Mouse (Mus musculus) E14TG2a.4 (cell line): ENCODE measurements at regions not wholly inside any gene's neighbourhood (a gene's known extent, or its start where the extent isn't known, plus 50 kb on each side); places are given as distances from the start of the nearest gene placed in this dataset.

ENCODE experiments used
- H3K27me3 ChIP-seq: 2 replicates; pipeline ENCODE4 v1.6.1; 2014; ENCODE audit warnings: low read length, control low read depth; ENCODE audit not compliant: insufficient read depth
- H3K36me3 ChIP-seq: 2 replicates; pipeline ENCODE4 v1.6.1; 2014; ENCODE audit warnings: low read length, control low read depth; ENCODE audit not compliant: insufficient read depth
- H3K4me1 ChIP-seq: replicated peaks from 2 replicates; pipeline ENCODE4 v1.6.1; 2014; ENCODE audit warnings: low read depth, low read length, control low read depth
- H3K4me3 ChIP-seq: replicated peaks from 2 replicates; pipeline ENCODE4 v1.5.1; 2014; ENCODE audit warnings: mild to moderate bottlenecking, low read length
- H3K9me3 ChIP-seq: 2 replicates; pipeline ENCODE4 v1.6.1; 2014; ENCODE audit warnings: low read length, control low read depth
- CTCF ChIP-seq: conservative IDR thresholded peaks from 2 replicates; pipeline ENCODE4 v1.5.1; 2014; ENCODE audit warnings: low read length
- NANOG ChIP-seq: IDR thresholded peaks from 2 replicates; pipeline ENCODE4 v1.6.1; 2014; ENCODE audit warnings: borderline replicate concordance, low read length, mixed read lengths
- POU5F1 ChIP-seq: IDR thresholded peaks from 2 replicates; pipeline ENCODE4 v1.6.1; 2014; ENCODE audit warnings: low read length, borderline replicate concordance

- Histone ChIP-seq H3K4me3 (no peak overlapping the region), H3K4me1 (no peaks in the 10 kb centered on the region), H3K36me3 (no peaks in the 10 kb centered on the region), H3K9me3 (no peaks in the 10 kb centered on the region), H3K27me3 (no peaks in the 10 kb centered on the region)
- TF ChIP-seq NANOG (no peak), CTCF (no peak), POU5F1 (no peak)
Measured at GRCm38 (mm10) chr12:67326326-67326725, 104.0 kb upstream of the Mdga2 start.

- no peak for TF ChIP-seq CTCF
- no peak for TF ChIP-seq POU5F1
- no peak for TF ChIP-seq NANOG
- no peaks in the 10 kb centered on the region for H3K9me3 ChIP-seq
- no peaks in the 10 kb centered on the region for H3K36me3 ChIP-seq
- H3K27me3 ChIP-seq: no peaks in the 10 kb centered on the region
- no peaks in the 10 kb centered on the region for H3K4me1 ChIP-seq
- no peak overlapping the region for H3K4me3 ChIP-seq
Measured at GRCm38 (mm10) chr12:67325799-67326198, 103.5 kb upstream of the Mdga2 start.

GRCm38 (mm10) chr12:67325335-67325734, 103.0 kb upstream of the Mdga2 start:
- H3K9me3 ChIP-seq: no peaks in the 10 kb centered on the region

GRCm38 (mm10) chr12:67318687-67319086, 96.3 kb upstream of the Mdga2 start:
- TF ChIP-seq NANOG (no peak), POU5F1 (no peak), CTCF (no peak)
- Histone ChIP-seq H3K27me3 (no peaks in the 10 kb centered on the region), H3K36me3 (no peaks in the 10 kb centered on the region), H3K4me3 (no peak overlapping the region), H3K9me3 (no peaks in the 10 kb centered on the region), H3K4me1 (no peaks in the 10 kb centered on the region)

More at GRCm38 (mm10) chr12:67325335-67325734, 103.0 kb upstream of the Mdga2 start:
- Histone ChIP-seq H3K27me3 (no peaks in the 10 kb centered on the region), H3K36me3 (no peaks in the 10 kb centered on the region), H3K4me3 (no peak overlapping the region), H3K4me1 (no peaks in the 10 kb centered on the region)
- TF ChIP-seq POU5F1 (no peak), NANOG (no peak), CTCF (no peak)

GRCm38 (mm10) chr12:67300245-67300644, 77.9 kb upstream of the Mdga2 start:
- H3K36me3 ChIP-seq: no peaks in the 10 kb centered on the region
- H3K4me3 ChIP-seq: no peak overlapping the region
- H3K27me3 ChIP-seq: no peaks in the 10 kb centered on the region
- H3K4me1 ChIP-seq: no peaks in the 10 kb centered on the region
- H3K9me3 ChIP-seq: no peaks in the 10 kb centered on the region
- TF ChIP-seq NANOG (no peak), CTCF (no peak), POU5F1 (no peak)

- Histone ChIP-seq H3K9me3 (peaks cover 8% of the 10 kb centered on the region; the same call in 1 of the 2 replicates), H3K4me1 (no peaks in the 10 kb centered on the region), H3K4me3 (no peak overlapping the region), H3K27me3 (no peaks in the 10 kb centered on the region), H3K36me3 (no peaks in the 10 kb centered on the region)
- TF ChIP-seq CTCF (no peak), NANOG (no peak), POU5F1 (no peak)
Measured at GRCm38 (mm10) chr12:67290054-67290453, 67.7 kb upstream of the Mdga2 start.

GRCm38 (mm10) chr12:67272863-67273262, 50.5 kb upstream of the Mdga2 start:
- H3K9me3 ChIP-seq: no peaks in the 10 kb centered on the region
- H3K4me3 ChIP-seq: no peak overlapping the region
- H3K4me1 ChIP-seq: no peaks in the 10 kb centered on the region
- no peaks in the 10 kb centered on the region for H3K27me3 ChIP-seq
- TF ChIP-seq NANOG (no peak), POU5F1 (no peak), CTCF (no peak)
- H3K36me3 ChIP-seq: no peaks in the 10 kb centered on the region

- Histone ChIP-seq H3K9me3 (no peaks in the 10 kb centered on the region), H3K36me3 (no peaks in the 10 kb centered on the region), H3K27me3 (no peaks in the 10 kb centered on the region), H3K4me3 (no peak overlapping the region), H3K4me1 (no peaks in the 10 kb centered on the region)
- TF ChIP-seq POU5F1 (no peak), CTCF (no peak)
Measured at GRCm38 (mm10) chr12:67272329-67272728, 50.0 kb upstream of the Mdga2 start.
